Comparison of ENCODE assay signal across 15 mouse cellular contexts in the genomic region with DNA sequence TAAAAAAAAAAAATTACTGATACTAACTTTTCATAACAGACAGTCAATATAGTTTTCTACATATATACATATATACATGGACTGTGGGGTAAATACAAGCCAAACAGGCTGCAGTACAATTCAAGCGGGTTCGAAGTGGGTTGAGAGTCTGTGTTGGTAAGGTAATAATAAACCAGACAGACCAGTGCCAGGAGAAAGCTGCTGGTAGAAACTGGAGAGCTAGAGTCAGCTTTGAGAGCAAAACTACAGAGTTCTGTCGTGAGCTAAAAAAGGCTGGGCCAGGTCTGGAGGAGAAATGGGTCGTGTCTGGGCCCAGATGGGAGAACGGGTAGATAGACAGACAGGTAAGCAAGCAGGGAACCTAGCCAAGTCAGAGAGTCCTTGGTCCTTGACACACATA.
"Had no signal": no experiment of that assay in that cellular context is flagged by ENCODE, and none has a peak within 500 bp of the region (broad histone marks: within the 10 kb centered on the region; RNA-seq: fewer than 3 reads in every experiment).

No protein-coding gene starts in this region.

- H3K36me3 ChIP-seq: neural tube, embryonic 15.5 days; stomach, embryonic 15.5 days had no signal

- H3K9ac ChIP-seq: neural tube, embryonic 15.5 days; stomach, embryonic 15.5 days had no signal

- H3K9me3 ChIP-seq: neural tube, embryonic 15.5 days; stomach, embryonic 15.5 days had no signal

- H3K4me3 ChIP-seq: neural tube, embryonic 15.5 days; stomach, embryonic 15.5 days had no signal

- DNase-seq: retina, postnatal 1 day; right cerebral cortex, adult 18-20 months; right cerebral cortex, postnatal 14 days; right cerebral cortex, postnatal 25 days; right cerebral cortex, postnatal 4 days; spleen, adult 18-20 months; thymus, adult 18-20 months; thymus, adult 2 months; thymus, postnatal 14 days; thymus, postnatal 25 days; thymus, postnatal 36 days; thymus, postnatal 4 days had no signal

- H3K4me2 ChIP-seq: neural tube, embryonic 15.5 days; stomach, embryonic 15.5 days had no signal

- H3K4me1 ChIP-seq: neural tube, embryonic 15.5 days; stomach, embryonic 15.5 days had no signal

- H3K27me3 ChIP-seq: neural tube, embryonic 15.5 days; stomach, embryonic 15.5 days had no signal

- H3K27ac ChIP-seq: neural tube, embryonic 15.5 days; stomach, embryonic 15.5 days; stomach, postnatal 0 days had no signal
